Mouse (Mus musculus) E14TG2a.4 (cell line): ENCODE results near the gene Cyb5b.
"Not testable (repeated sequence)": the region's sequence is repeated elsewhere in the genome, so short reads cannot be mapped to it uniquely, and the experiment has no call there.

Source experiments
- CTCF ChIP-seq: conservative IDR thresholded peaks from 2 replicates; pipeline ENCODE4 v1.5.1; 2014; ENCODE audit warnings: low read length
- NANOG ChIP-seq: IDR thresholded peaks from 2 replicates; pipeline ENCODE4 v1.6.1; 2014; ENCODE audit warnings: borderline replicate concordance, low read length, mixed read lengths

DNA sequence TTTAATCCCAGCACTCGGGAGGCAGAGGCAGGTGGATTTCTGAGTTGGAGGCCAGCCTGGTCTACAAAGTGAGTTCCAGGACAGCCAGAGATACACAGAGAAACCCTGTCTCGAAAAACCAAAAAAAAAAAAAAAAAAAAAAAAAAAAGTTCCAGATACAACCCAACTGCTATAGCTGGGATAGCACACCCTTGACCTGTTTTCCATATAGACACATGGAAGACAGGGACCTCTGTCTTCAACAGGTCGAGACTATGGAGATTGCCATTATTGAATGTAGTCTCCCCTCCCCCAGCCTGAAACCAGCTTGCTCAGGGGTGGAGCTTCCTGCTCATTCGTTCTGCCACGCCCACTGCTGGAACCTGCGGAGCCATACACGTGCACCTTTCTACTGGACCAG lies 66.8 kb downstream of the Cyb5b start:
- TF ChIP-seq CTCF, NANOG: not testable (repeated sequence)
